Mouse (Mus musculus) retina, adult 2 months (tissue): Measurements from ENCODE around the gene Gm11007.
"Not testable (repeated sequence)": the region's sequence is repeated elsewhere in the genome, so short reads cannot be mapped to it uniquely, and the experiment has no call there.

Source experiments
- DNase-seq: peaks from one replicate; pipeline ENCODE4 v3.0.0-alpha.2; 2012; ENCODE audit warnings: low read depth, low spot score

The Gm11007 gene

DNA sequence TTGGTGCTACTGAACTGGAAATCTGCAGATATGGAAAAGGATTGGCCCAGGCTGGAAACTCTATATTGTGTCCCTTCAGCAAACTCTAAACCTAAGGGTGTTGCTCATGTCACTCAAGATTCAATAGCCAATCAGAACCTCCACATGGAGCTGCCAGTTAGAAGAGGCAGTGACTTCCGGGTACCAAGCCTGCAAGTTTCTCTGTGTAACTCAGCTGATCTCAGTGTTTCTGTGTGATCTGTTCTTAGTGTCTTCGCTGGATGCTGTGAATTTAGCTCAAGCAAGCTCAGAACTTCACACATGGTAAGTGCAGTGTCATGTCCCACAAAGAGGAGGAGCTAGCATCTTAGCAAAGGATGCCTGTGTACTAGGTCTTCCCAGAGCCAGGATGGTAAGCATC lies at the start of gene Gm11007:
Gm11007 (plus strand) TSS at position 301 of the 400 bp plus-strand sequence.
- not testable (repeated sequence) for DNase-seq
